Mouse (Mus musculus) erythroblast, embryonic 14.5 days (primary cell): ENCODE results near the gene Heg1. TPM values are rescaled to one million over a fixed set of nuclear protein-coding genes. Genes with fewer than 3 reads are reported as not detected.

Experiments used
- H3K27me3 ChIP-seq: 2 replicates; pipeline ENCODE4 v1.6.1; 2012; ENCODE audit warnings: inconsistent platforms; ENCODE audit not compliant: control insufficient read depth
- H3K36me3 ChIP-seq: 2 replicates; pipeline ENCODE4 v1.6.1; 2012; ENCODE audit warnings: mild to moderate bottlenecking, inconsistent platforms; ENCODE audit not compliant: control insufficient read depth
- H3K4me1 ChIP-seq: 2 replicates; pipeline ENCODE4 v1.6.1; 2012; ENCODE audit warnings: inconsistent platforms; ENCODE audit not compliant: control insufficient read depth
- H3K4me3 ChIP-seq: replicated peaks from 2 replicates; pipeline ENCODE3; 2012; ENCODE audit warnings: moderate library complexity, mild to moderate bottlenecking, inconsistent platforms
- H3K9me3 ChIP-seq: 2 replicates; pipeline ENCODE4 v1.6.1; 2012; ENCODE audit warnings: low read length, inconsistent platforms, mixed read lengths; ENCODE audit not compliant: control insufficient read depth
- GATA1 ChIP-seq: IDR thresholded peaks from 2 replicates; pipeline ENCODE4 v1.6.1; 2012; ENCODE audit warnings: low read length, inconsistent platforms, mixed read lengths
- TAL1 ChIP-seq: IDR thresholded peaks from 3 replicates; pipeline ENCODE4 v1.6.1; 2012; ENCODE audit warnings: low read length, inconsistent platforms, mixed read lengths
- polyA plus RNA-seq: library from polyadenylated mRNA; stranded (reverse); fragments of >175 nt; gene quantifications from 2 replicates; pipeline ENCODE4 v1.2.3, GENCODE M21; 2012

Heg1 gene
- polyA plus RNA-seq, 1 experiment: 0.04 TPM

DNA sequence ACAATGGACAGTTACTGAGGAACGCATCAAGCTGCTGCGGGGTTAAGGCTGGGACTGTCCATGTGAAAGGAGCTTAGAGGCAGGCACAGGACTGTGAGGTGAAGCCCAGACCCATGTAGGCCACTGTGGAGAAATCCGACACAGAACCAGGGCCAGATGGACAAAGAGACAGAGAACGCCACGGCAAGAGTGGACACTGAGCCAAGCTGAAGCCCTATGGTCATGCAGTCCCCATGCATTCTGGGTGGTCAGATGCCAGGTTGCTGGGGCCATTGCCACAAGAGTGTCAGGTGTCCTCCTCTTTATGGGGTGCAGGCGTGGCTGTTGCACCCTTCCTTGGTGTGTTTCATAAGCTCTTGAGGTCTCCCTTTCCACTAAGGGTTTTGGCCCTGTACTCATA is 49.7 kb downstream of the Heg1 start:
- no peaks in the 10 kb centered on the region for H3K27me3 ChIP-seq
- peaks cover 13% of the 10 kb centered on the region for H3K36me3 ChIP-seq
- H3K4me1 ChIP-seq: peaks cover 25% of the 10 kb centered on the region
- no peak overlapping the region for H3K4me3 ChIP-seq
- no peaks in the 10 kb centered on the region for H3K9me3 ChIP-seq
- TF ChIP-seq GATA1 (no peak), TAL1 (no peak)

DNA sequence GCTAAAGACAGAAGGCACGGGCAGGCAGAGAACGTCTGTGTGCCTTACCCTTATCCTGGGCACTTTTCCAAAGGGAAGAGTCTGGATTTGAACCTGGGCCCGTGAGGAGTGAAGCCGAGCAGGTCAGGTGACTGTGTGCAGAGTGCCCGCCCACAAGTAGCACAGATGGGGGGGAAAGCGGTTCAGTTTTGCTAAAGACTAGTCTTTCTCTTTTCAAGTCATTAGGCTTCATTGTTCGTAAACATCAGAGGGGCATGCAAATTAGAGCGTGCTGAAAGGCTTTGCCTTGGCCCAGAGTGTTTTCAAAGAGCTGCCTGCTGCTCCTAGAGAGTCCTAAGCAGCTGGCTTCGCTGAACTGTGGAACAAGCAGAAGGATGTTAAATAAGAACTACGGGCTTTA is 50.4 kb downstream of the Heg1 start:
- H3K27me3 ChIP-seq: no peaks in the 10 kb centered on the region
- peaks cover 24% of the 10 kb centered on the region for H3K4me1 ChIP-seq
- TF ChIP-seq TAL1 (no peak), GATA1 (no peak)
- H3K9me3 ChIP-seq: no peaks in the 10 kb centered on the region
- peaks cover 10% of the 10 kb centered on the region for H3K36me3 ChIP-seq
- H3K4me3 ChIP-seq: no peak overlapping the region

- no peak overlapping the region for H3K4me3 ChIP-seq
- no peaks in the 10 kb centered on the region for H3K9me3 ChIP-seq
- peaks cover 22% of the 10 kb centered on the region for H3K4me1 ChIP-seq
- TF ChIP-seq TAL1: no peak
- TF ChIP-seq GATA1: no peak
- H3K36me3 ChIP-seq: peaks cover 10% of the 10 kb centered on the region
- no peaks in the 10 kb centered on the region for H3K27me3 ChIP-seq
Measured at GRCm38 (mm10) chr16:33735238-33735637, 51.1 kb downstream of the Heg1 start.

DNA sequence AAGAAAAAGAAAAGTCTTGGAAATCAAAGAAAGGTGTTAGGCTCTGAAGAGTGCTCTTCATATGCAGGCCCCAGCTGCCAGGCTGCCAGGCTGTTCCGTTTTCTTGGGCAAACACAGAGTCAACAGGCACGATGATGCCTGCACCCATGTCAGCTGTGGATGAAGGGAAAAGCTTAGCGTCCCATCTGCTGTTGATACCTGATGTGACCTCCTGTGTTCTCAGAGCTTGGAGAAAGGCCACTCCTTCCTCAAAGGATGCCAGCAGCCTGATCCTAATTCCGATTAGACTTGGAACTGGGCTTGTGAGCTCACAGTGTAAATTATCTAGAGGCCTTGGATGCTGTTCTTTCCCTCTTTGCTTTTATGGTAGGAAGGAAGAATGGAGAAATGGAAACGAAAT is 51.6 kb downstream of the Heg1 start:
- no peaks in the 10 kb centered on the region for H3K27me3 ChIP-seq
- H3K9me3 ChIP-seq: no peaks in the 10 kb centered on the region
- peaks cover 7% of the 10 kb centered on the region for H3K36me3 ChIP-seq
- H3K4me3 ChIP-seq: no peak overlapping the region
- TF ChIP-seq TAL1: no peak
- no peak for TF ChIP-seq GATA1
- H3K4me1 ChIP-seq: peaks cover 22% of the 10 kb centered on the region

DNA sequence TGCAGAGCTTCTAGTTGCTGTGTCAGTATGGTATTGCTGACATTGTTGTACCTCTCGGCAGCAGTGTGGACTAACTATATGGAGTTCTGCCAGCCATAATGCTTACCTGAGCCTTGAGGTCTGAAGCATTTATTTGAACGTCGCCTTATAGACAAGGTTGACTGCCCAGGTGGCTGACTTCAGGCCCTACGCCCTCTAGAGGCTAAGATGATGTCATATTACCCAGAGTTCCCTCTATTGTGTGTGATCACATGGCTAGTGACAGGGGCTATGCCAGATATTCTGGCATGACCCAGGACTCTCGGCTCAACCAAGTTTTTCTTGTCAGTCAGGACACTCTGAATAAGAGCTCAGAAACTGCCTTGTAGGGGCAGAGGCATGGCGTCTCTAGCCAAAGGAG is 52.6 kb downstream of the Heg1 start:
- Histone ChIP-seq H3K4me1 (peaks cover 17% of the 10 kb centered on the region), H3K36me3 (peaks cover 3% of the 10 kb centered on the region), H3K4me3 (no peak overlapping the region), H3K27me3 (no peaks in the 10 kb centered on the region), H3K9me3 (no peaks in the 10 kb centered on the region)
- TF ChIP-seq GATA1: no peak
- no peak for TF ChIP-seq TAL1

DNA sequence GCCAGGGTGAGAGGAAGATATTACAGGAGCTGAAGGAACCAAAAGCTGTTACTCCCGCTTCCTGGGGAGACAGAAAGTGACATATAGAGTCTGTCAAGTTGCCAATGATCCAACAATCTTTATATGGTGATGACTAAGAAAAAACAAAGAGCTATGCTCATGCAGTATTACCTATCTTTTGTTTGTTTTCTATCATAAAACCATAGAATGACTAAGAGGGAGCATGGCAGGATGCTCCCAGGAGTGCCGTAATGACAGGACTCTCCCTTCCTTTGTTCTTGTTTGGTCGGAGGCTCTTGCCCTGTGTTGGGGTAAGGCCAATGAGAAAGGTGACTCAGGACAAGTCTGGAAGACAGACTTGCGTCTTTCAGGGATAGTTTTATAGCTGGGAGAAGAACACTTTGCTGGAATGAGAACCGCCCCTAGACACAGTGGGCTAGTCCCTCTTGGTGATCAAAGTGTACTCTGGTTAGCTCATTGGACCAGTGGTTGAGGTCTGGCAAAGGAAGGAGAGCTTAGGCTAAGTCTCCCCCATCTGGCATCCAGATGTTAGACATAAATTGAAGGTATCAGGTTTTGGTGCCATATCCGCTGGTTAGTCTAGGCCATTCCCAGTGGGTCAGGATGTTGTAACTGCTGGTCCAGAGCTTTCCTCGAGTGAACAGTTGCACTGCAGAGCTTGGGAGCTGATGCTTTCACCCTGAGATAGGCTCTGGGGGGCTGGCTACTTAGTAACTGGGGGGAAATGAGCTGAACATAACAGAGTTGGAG is 55.0 kb downstream of the Heg1 start:
- TF ChIP-seq TAL1 (no peak), GATA1 (no peak)
- Histone ChIP-seq H3K36me3 (peaks cover 7% of the 10 kb centered on the region; the same call in 1 of the 2 replicates), H3K27me3 (no peaks in the 10 kb centered on the region), H3K9me3 (no peaks in the 10 kb centered on the region), H3K4me1 (peaks cover 2% of the 10 kb centered on the region; the same call in 1 of the 2 replicates), H3K4me3 (no peak overlapping the region)

DNA sequence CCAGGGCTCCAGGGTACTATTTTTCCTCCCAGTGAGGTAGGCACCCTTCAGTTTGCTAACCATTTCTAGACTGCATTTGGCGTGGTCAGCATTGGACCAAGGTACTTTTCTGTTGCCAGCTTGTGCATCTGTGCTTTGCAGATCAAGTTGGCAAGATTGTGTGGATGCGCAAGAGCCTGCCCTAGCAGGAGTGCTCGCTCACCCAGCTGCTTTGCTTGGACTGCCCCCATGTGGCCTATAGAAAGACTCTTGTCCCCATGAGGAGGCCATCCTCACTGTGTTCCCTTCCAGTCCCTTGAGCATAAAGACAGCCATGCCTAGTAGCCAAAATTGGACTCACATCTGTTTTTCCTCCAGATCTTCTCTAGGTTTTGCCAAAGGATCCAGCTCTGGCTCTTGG is 55.6 kb downstream of the Heg1 start:
- no peaks in the 10 kb centered on the region for H3K4me1 ChIP-seq
- no peaks in the 10 kb centered on the region for H3K9me3 ChIP-seq
- TF ChIP-seq GATA1: no peak
- no peak for TF ChIP-seq TAL1
- peaks cover 7% of the 10 kb centered on the region; the same call in 1 of the 2 replicates for H3K36me3 ChIP-seq
- no peak overlapping the region for H3K4me3 ChIP-seq
- no peaks in the 10 kb centered on the region for H3K27me3 ChIP-seq

DNA sequence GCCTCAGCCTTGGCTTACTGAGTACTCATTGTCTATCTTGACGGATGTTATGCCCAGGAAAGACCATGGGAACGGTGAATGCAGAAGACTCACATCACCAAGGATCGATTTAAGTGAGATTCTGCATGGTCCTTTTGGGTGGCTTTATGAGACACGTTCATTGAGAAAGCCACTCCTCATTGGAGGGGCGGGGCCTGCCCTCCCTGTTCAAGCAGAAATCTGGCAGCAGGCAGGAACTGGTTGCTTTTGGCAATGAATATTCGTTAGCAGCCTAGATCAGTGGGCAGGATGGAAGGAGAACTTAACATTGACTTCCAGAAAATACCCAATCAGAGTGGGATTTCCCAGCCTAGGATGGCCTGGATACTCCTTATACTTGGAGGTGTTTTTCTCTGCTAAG is 56.2 kb downstream of the Heg1 start:
- Histone ChIP-seq H3K4me1 (no peaks in the 10 kb centered on the region), H3K27me3 (no peaks in the 10 kb centered on the region), H3K4me3 (no peak overlapping the region), H3K9me3 (no peaks in the 10 kb centered on the region), H3K36me3 (peaks cover 7% of the 10 kb centered on the region; the same call in 1 of the 2 replicates)
- TF ChIP-seq TAL1 (no peak), GATA1 (no peak)

GRCm38 (mm10) chr16:33741795-33742194 is 57.6 kb downstream of the Heg1 start:
- Histone ChIP-seq H3K36me3 (peaks cover 7% of the 10 kb centered on the region; the same call in 1 of the 2 replicates), H3K27me3 (no peaks in the 10 kb centered on the region), H3K9me3 (no peaks in the 10 kb centered on the region), H3K4me3 (no peak overlapping the region), H3K4me1 (no peaks in the 10 kb centered on the region)
- TF ChIP-seq GATA1 (no peak), TAL1 (no peak)

DNA sequence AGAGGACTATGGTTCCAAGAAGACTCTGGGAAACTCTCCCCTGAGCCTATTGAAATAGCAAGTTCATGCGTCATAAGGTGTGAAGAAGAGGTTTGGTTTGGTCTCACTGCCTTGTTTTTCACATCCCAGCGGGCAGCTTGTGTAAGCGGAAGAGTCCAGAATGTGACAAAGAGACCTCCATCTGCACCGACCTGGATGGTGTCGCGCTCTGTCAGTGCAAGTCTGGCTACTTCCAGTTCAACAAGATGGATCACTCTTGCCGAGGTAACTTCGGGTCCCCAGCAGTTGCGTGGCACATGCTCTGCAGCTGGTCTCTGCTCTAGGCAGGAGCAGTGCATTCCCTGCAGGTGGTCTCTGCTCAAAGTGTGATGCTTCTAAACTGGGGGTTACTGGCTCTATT is 58.1 kb downstream of the Heg1 start:
- TF ChIP-seq GATA1: no peak
- TF ChIP-seq TAL1: no peak
- H3K4me1 ChIP-seq: no peaks in the 10 kb centered on the region

More for the DNA sequence above, 58.1 kb downstream of the Heg1 start:
- Histone ChIP-seq H3K36me3 (peaks cover 7% of the 10 kb centered on the region; the same call in 1 of the 2 replicates), H3K9me3 (no peaks in the 10 kb centered on the region), H3K27me3 (no peaks in the 10 kb centered on the region), H3K4me3 (no peak overlapping the region)
